Mouse (Mus musculus) lung, postnatal 4 days (tissue): ENCODE measurements around the gene Cfhr1.

Source experiments
- DNase-seq, 2 experiments: peaks; one replicate each; pipeline ENCODE4 v3.0.0; 2021

The Cfhr1 gene

DNA sequence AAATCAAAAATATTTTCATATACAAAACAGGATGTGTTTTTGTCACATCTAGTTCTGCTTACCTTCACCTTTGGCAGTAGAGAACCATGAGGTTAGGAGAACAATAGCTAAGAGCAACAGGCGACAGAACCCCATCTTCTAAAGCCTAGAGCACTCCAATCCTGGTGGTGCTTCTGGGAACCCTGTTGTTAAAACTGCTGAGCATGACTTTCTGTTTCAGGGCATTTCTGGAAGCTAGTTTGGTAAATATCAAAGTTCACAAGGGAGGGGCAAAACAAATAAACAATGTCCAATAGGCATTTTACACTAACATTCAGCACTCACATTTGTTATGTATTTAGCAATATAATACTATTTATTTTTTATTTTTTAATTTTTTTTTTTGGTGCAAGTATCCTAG lies at the start of gene Cfhr1:
Gene Cfhr1 (minus strand): TSS at position 249 of the 400 bp plus-strand sequence.
- DNase-seq = no peak

DNA sequence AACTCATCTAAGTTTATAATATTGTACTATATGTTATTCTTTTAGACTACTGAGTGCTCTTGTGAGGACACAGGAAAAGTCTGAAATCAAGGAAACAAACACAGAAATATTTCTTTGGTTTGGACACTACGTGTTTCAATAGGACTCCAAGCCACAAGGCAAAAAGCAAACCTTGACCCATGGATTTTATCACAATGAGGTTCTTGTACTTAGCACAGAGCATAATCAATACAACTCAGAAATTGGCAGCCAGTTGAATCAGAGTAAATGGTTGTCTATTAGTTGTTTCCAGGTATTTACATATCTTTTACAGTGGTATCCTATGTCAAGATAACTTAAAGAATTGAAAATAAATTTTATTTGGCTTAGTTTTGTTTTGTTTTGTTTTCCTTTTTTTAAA lies 8.8 kb downstream of the Cfhr1 start:
- DNase-seq = no peak

- no peak for DNase-seq
These were observed 11.5 kb downstream of the Cfhr1 start for GRCm38 (mm10) chr1:139548536-139548935.

DNA sequence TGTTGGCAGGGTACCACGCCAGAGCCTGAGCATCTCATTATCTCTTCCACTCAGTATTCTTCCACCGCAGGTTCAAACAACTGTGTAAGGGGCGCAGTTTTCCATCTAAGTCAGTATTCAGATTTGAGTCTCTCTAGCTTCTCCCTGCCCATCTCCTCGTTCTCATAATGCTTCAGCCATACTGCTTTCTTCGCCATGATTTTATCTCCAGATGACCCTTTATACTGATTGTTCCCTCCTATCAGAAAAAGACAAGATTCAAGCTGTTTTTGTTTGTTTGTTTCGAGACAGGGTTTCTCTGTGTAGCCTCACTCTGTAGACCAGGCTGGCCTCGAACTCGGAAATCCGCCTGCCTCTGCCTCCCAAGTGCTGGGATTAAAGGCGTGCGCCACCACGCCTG lies 45.5 kb downstream of the Cfhr1 start:
- no peak for DNase-seq

DNA sequence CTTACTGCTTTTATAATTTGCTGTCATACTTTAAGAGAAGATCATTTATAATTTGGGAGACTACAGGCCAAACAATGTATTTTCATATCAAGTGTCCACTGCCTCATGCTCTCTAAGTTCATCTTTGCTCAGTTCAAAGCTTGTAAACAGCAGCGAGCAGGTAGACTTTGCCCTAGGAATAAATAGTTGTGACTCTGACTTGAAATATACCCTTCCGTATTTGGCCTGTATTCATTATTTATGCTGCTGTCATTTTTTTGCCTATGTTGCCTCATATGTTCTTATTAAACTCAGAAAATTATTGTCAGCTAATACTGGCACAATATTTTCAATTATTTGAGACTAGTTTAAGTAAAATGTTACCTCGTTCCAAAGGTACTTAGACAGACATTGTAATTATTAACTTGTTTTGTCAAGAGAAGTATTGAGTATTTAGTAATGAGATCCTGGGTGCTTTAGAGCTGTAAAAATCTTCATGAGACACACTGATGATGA lies 58.8 kb downstream of the Cfhr1 start, which contains the start of gene F13b:
Gene F13b (plus strand): TSS at position 445 of the 495 bp plus-strand sequence.
- DNase-seq = no peak

DNA sequence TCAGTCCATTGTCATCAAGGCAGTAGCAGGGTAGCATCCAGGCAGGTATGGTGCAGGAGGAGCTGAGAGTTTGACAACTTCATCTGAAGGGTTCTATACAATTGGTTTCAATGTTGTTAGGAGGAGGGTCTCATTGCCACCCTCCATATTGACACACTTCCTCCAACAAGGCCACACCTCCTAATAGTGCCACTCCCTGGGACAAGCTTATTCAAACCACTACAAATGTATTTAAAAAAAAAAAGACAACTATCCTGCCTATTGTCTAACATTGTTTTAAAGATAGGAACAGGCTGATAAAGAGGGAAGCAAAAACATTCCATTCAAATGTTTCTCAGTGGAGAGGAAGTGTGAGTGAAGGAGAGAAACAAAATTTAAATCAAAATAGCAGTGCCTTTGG lies 60.3 kb downstream of the Cfhr1 start:
- no peak for DNase-seq
